Mouse (Mus musculus) limb, embryonic 11.5 days (tissue): ENCODE measurements around the gene Pde5a. TPM values are rescaled to one million over a fixed set of nuclear protein-coding genes. Genes with fewer than 3 reads are reported as not detected.

ENCODE experiments used
- ATAC-seq: fragments of 200-750 bp; cut with Nextera tagmentation; 2 replicates; pipeline ENCODE4 v1.8.0; 2017; ENCODE audit warnings: low read depth; ENCODE audit not compliant: insufficient number of reproducible peaks, low FRiP score, low TSS enrichment
- DNase-seq: peaks from one replicate; pipeline ENCODE4 v3.0.0-alpha.2; 2015; ENCODE audit warnings: low spot score
- H3K27ac ChIP-seq: fragments of 300-500 bp; sonication (generic); replicated peaks from 2 replicates; pipeline ENCODE4 v1.5.1; 2014; ENCODE audit warnings: low read depth, mild to moderate bottlenecking, low read length
- H3K27me3 ChIP-seq: fragments of 300-500 bp; sonication (generic); 2 replicates; pipeline ENCODE4 v1.6.1; 2014; ENCODE audit warnings: mild to moderate bottlenecking, low read length, mixed read lengths; ENCODE audit not compliant: control insufficient read depth, insufficient read depth
- H3K36me3 ChIP-seq: fragments of 300-500 bp; sonication (generic); 2 replicates; pipeline ENCODE4 v1.6.1; 2014; ENCODE audit warnings: mild to moderate bottlenecking, low read length, moderate library complexity, mixed read lengths; ENCODE audit not compliant: control insufficient read depth, insufficient read depth
- H3K4me1 ChIP-seq: fragments of 300-500 bp; sonication (generic); 2 replicates; pipeline ENCODE4 v1.6.1; 2014; ENCODE audit warnings: low read length, mixed read lengths; ENCODE audit not compliant: control insufficient read depth, insufficient read depth
- H3K4me2 ChIP-seq: fragments of 300-500 bp; sonication (generic); 2 replicates; pipeline ENCODE4 v1.6.1; 2014; ENCODE audit warnings: low read depth, mild to moderate bottlenecking, moderate library complexity; ENCODE audit not compliant: severe bottlenecking
- H3K4me3 ChIP-seq: fragments of 300-500 bp; sonication (generic); 2 replicates; pipeline ENCODE4 v1.5.1; 2014; ENCODE audit warnings: low read depth, low read length
- H3K9ac ChIP-seq: fragments of 300-500 bp; sonication (generic); 2 replicates; pipeline ENCODE4 v1.6.1; 2014; ENCODE audit warnings: mild to moderate bottlenecking, low read length
- H3K9me3 ChIP-seq: fragments of 300-500 bp; sonication (generic); 2 replicates; pipeline ENCODE4 v1.6.1; 2016; ENCODE audit warnings: low read length; ENCODE audit not compliant: control insufficient read depth
- WGBS: fragments of 180-500 bp; shearing (Covaris S2); extraction: QIAGEN DNeasy Blood & Tissue Kit; methylation state at CpG from one replicate; pipeline ENCODE4 v1.1.7; 2014; 5-methylcytosine and 5-hydroxymethylcytosine counted together
- polyA plus RNA-seq: library from polyadenylated mRNA; unstranded; fragments of >200 nt; fragmentation: Nextera tagmentation; extraction: Ambion mirVana; gene quantifications from 2 replicates; pipeline ENCODE4 v1.2.1, GENCODE M21; 2014

The Pde5a gene
- polyA plus RNA-seq, 1 experiment from 2014 or later = 3.8 TPM

GRCm38 (mm10) chr3:122848410-122849034, 119.8 kb downstream of the Pde5a start:
- Histone ChIP-seq H3K9me3 (no peaks in the 10 kb centered on the region), H3K27ac (no peak overlapping the region), H3K36me3 (no peaks in the 10 kb centered on the region; the same call in 1 of the 2 replicates), H3K4me1 (no peaks in the 10 kb centered on the region), H3K9ac (no peak overlapping the region), H3K27me3 (no peaks in the 10 kb centered on the region), H3K4me2 (no peak overlapping the region), H3K4me3 (no peak overlapping the region)
- DNase-seq (no peak), ATAC-seq (no peak)
- WGBS = 80% methylated on average over 5 of the region's 5 CpGs

- DNase-seq (no peak), ATAC-seq (no peak)
- Histone ChIP-seq H3K4me2 (no peak overlapping the region), H3K9ac (no peak overlapping the region), H3K27ac (no peak overlapping the region), H3K36me3 (no peaks in the 10 kb centered on the region), H3K27me3 (no peaks in the 10 kb centered on the region), H3K9me3 (no peaks in the 10 kb centered on the region), H3K4me1 (no peaks in the 10 kb centered on the region), H3K4me3 (no peak overlapping the region)
- WGBS = 47% methylated on average over 11 of the region's 11 CpGs
Measured at GRCm38 (mm10) chr3:122855149-122855548, 126.4 kb downstream of the Pde5a start.

- no peaks in the 10 kb centered on the region for H3K36me3 ChIP-seq
- H3K9me3 ChIP-seq = no peaks in the 10 kb centered on the region
- H3K4me1 ChIP-seq = no peaks in the 10 kb centered on the region
- no peak overlapping the region for H3K27ac ChIP-seq
- no peak overlapping the region for H3K4me2 ChIP-seq
- no peak overlapping the region for H3K4me3 ChIP-seq
- DNase-seq = no peak
- WGBS = 90% methylated on average over 2 of the region's 2 CpGs
- no peaks in the 10 kb centered on the region for H3K27me3 ChIP-seq
- H3K9ac ChIP-seq = no peak overlapping the region
- no peak for ATAC-seq
Measured at GRCm38 (mm10) chr3:122859829-122860228, 131.1 kb downstream of the Pde5a start.

- Histone ChIP-seq H3K9ac (no peak overlapping the region), H3K27ac (no peak overlapping the region), H3K4me1 (no peaks in the 10 kb centered on the region), H3K4me3 (no peak overlapping the region), H3K27me3 (no peaks in the 10 kb centered on the region), H3K36me3 (no peaks in the 10 kb centered on the region), H3K4me2 (no peak overlapping the region), H3K9me3 (no peaks in the 10 kb centered on the region)
- ATAC-seq (no peak), DNase-seq (no peak)
- WGBS = 88% methylated on average over 11 of the region's 12 CpGs
Measured at GRCm38 (mm10) chr3:122860573-122861498, 132.1 kb downstream of the Pde5a start.

- no peaks in the 10 kb centered on the region for H3K9me3 ChIP-seq
- no peak for DNase-seq
- H3K4me3 ChIP-seq = no peak overlapping the region
- no peaks in the 10 kb centered on the region for H3K4me1 ChIP-seq
- H3K27ac ChIP-seq = no peak overlapping the region
- ATAC-seq = no peak
- no peaks in the 10 kb centered on the region for H3K36me3 ChIP-seq
- WGBS = 92% methylated on average over 4 of the region's 4 CpGs
- H3K4me2 ChIP-seq = no peak overlapping the region
- no peak overlapping the region for H3K9ac ChIP-seq
- H3K27me3 ChIP-seq = no peaks in the 10 kb centered on the region
Measured at GRCm38 (mm10) chr3:122865092-122865491, 136.3 kb downstream of the Pde5a start.

- H3K27ac ChIP-seq = no peak overlapping the region
- 100% methylated on average over 1 of the region's 1 CpGs for WGBS
Measured at GRCm38 (mm10) chr3:122868270-122868669, 139.5 kb downstream of the Pde5a start.

GRCm38 (mm10) chr3:122871596-122871995, 142.8 kb downstream of the Pde5a start:
- H3K27me3 ChIP-seq = no peaks in the 10 kb centered on the region
- no peak for DNase-seq
- no peak overlapping the region for H3K9ac ChIP-seq
- 91% methylated on average over 1 of the region's 1 CpGs for WGBS
- no peaks in the 10 kb centered on the region for H3K9me3 ChIP-seq
- no peaks in the 10 kb centered on the region for H3K36me3 ChIP-seq
- no peak overlapping the region for H3K4me3 ChIP-seq
- H3K4me1 ChIP-seq = no peaks in the 10 kb centered on the region
- no peak overlapping the region for H3K27ac ChIP-seq
- ATAC-seq = no peak
- H3K4me2 ChIP-seq = no peak overlapping the region

More at GRCm38 (mm10) chr3:122868270-122868669, 139.5 kb downstream of the Pde5a start:
- no peak overlapping the region for H3K9ac ChIP-seq
- H3K4me2 ChIP-seq = no peak overlapping the region
- H3K27me3 ChIP-seq = no peaks in the 10 kb centered on the region
- H3K4me3 ChIP-seq = no peak overlapping the region
- H3K9me3 ChIP-seq = no peaks in the 10 kb centered on the region
- DNase-seq = no peak
- H3K36me3 ChIP-seq = no peaks in the 10 kb centered on the region
- no peaks in the 10 kb centered on the region for H3K4me1 ChIP-seq
- ATAC-seq = no peak

GRCm38 (mm10) chr3:122876870-122877269, 148.1 kb downstream of the Pde5a start:
- DNase-seq (no peak), ATAC-seq (no peak)
- Histone ChIP-seq H3K9ac (no peak overlapping the region), H3K4me2 (no peak overlapping the region), H3K27ac (no peak overlapping the region), H3K9me3 (no peaks in the 10 kb centered on the region), H3K4me3 (no peak overlapping the region), H3K36me3 (no peaks in the 10 kb centered on the region), H3K4me1 (no peaks in the 10 kb centered on the region), H3K27me3 (no peaks in the 10 kb centered on the region)
- WGBS = 84% methylated on average over 2 of the region's 2 CpGs
